Mouse (Mus musculus) CH12.LX (cell line): ENCODE measurements at regions not wholly inside any gene's neighbourhood (a gene's known extent, or its start where the extent isn't known, plus 50 kb on each side); places are given as distances from the start of the nearest gene placed in this dataset.

ENCODE experiments used
- CTCF ChIP-seq, 2 experiments: IDR thresholded peaks in 1 of 2; conservative IDR thresholded peaks in 1 of 2; 2 replicates each; pipeline ENCODE4 v1.5.1; 2011 to 2012; ENCODE audit warnings: low read depth in 2 of 2, low read length in 2 of 2, improper control_type of control experiment in 1 of 2, inconsistent platforms in 1 of 2, mild to moderate bottlenecking in 1 of 2, moderate library complexity in 1 of 2
- GABPA ChIP-seq: IDR thresholded peaks from 2 replicates; pipeline ENCODE4 v1.6.1; 2012; ENCODE audit warnings: low read depth, low read length, improper control_type of control experiment, inconsistent platforms; ENCODE audit not compliant: insufficient replicate concordance
- HCFC1 ChIP-seq: IDR thresholded peaks from 2 replicates; pipeline ENCODE4 v1.6.1; 2012; ENCODE audit warnings: low read depth, mild to moderate bottlenecking, inconsistent platforms, low read length, improper control_type of control experiment
- JUN ChIP-seq: IDR thresholded peaks from 2 replicates; pipeline ENCODE4 v1.6.1; 2011; ENCODE audit warnings: low read depth, mild to moderate bottlenecking, low read length, improper control_type of control experiment, moderate library complexity; ENCODE audit not compliant: insufficient read depth
- MAFK ChIP-seq: IDR thresholded peaks from 2 replicates; pipeline ENCODE4 v1.6.1; 2011; ENCODE audit warnings: low read length, improper control_type of control experiment; ENCODE audit not compliant: insufficient replicate concordance
- POLR2A ChIP-seq: IDR thresholded peaks from 2 replicates; pipeline ENCODE4 v1.6.1; 2011; ENCODE audit warnings: low read depth, mild to moderate bottlenecking, improper control_type of control experiment, low read length
- RAD21 ChIP-seq: IDR thresholded peaks from 2 replicates; pipeline ENCODE4 v1.6.1; 2011; ENCODE audit warnings: low read depth, mild to moderate bottlenecking, low read length, improper control_type of control experiment, moderate library complexity
- SMC3 ChIP-seq: IDR thresholded peaks from 2 replicates; pipeline ENCODE4 v1.6.1; 2011; ENCODE audit warnings: low read depth, low read length, improper control_type of control experiment
- TBP ChIP-seq: conservative IDR thresholded peaks from 2 replicates; pipeline ENCODE4 v1.6.1; 2011; ENCODE audit warnings: low read depth, low read length, improper control_type of control experiment
- TCF12 ChIP-seq: IDR thresholded peaks from 2 replicates; pipeline ENCODE4 v1.6.1; 2014; ENCODE audit warnings: low read depth, mild to moderate bottlenecking, inconsistent platforms, low read length, improper control_type of control experiment
- UBTF ChIP-seq: IDR thresholded peaks from 2 replicates; pipeline ENCODE4 v1.6.1; 2012; ENCODE audit warnings: low read depth, mild to moderate bottlenecking, inconsistent platforms, low read length, improper control_type of control experiment, moderate library complexity
- USF1 ChIP-seq: IDR thresholded peaks from 2 replicates; pipeline ENCODE4 v1.6.1; 2014; ENCODE audit warnings: low read depth, mild to moderate bottlenecking, inconsistent platforms, low read length, improper control_type of control experiment
- ZKSCAN1 ChIP-seq: IDR thresholded peaks from 2 replicates; pipeline ENCODE4 v1.6.1; 2012; ENCODE audit warnings: low read depth, inconsistent platforms, low read length, improper control_type of control experiment, borderline replicate concordance
- ZNF384 ChIP-seq: IDR thresholded peaks from 2 replicates; pipeline ENCODE4 v1.6.1; 2012; ENCODE audit warnings: low read depth, low read length, improper control_type of control experiment, inconsistent platforms

GRCm38 (mm10) chr1:89211116-89211515 is 140.9 kb downstream of the Sh3bp4 start:
- TF ChIP-seq CTCF (conservative IDR thresholded peaks at IDR 0.05 in 1 of 2, IDR thresholded peaks at IDR 0.05 in 1 of 2; ENCODE audit: low read depth in 2 of 2, low read length in 2 of 2), result no peak
- no peak for TF ChIP-seq USF1
- no peak for TF ChIP-seq HCFC1
- TF ChIP-seq POLR2A, result no peak
- TF ChIP-seq MAFK, result no peak
- no peak for TF ChIP-seq JUN
- no peak for TF ChIP-seq SMC3
- no peak for TF ChIP-seq ZKSCAN1
- TF ChIP-seq RAD21, result no peak
- no peak for TF ChIP-seq TCF12
- no peak for TF ChIP-seq GABPA
- no peak for TF ChIP-seq UBTF
- TF ChIP-seq ZNF384, result no peak
- TF ChIP-seq TBP, result no peak
